Mouse (Mus musculus) inflammation-experienced regulatory T-cells, adult 6 months (primary cell): ENCODE data around the gene Ccdc43. TPM values are rescaled to one million over a fixed set of nuclear protein-coding genes. Genes with fewer than 3 reads are reported as not detected.
"Not testable (repeated sequence)": the region's sequence is repeated elsewhere in the genome, so short reads cannot be mapped to it uniquely, and the experiment has no call there.

ENCODE experiments used
- ATAC-seq: one replicate; pipeline ENCODE4 v1.8.0; 2017
- polyA plus RNA-seq, 3 experiments: library from polyadenylated mRNA; unstranded; fragments of 100-300 nt; shearing (Covaris generic); gene quantifications; one replicate each; pipeline ENCODE4 v1.2.1; 2017

Ccdc43 gene
- 10 to 100 TPM; 29.0 to 41.4 (median 40.1) TPM for polyA plus RNA-seq

- ATAC-seq = peak; percentile 92
Measured at GRCm38 (mm10) chr11:102697338-102698017, at the start of gene Ccdc43. Gene Ccdc43 (minus strand): TSS chr11:102697782.

GRCm38 (mm10) chr11:102744746-102745145 lies 47.2 kb upstream of the Ccdc43 start:
- ATAC-seq = no peak

- no peak for ATAC-seq
Measured at GRCm38 (mm10) chr11:102742843-102743242, 45.3 kb upstream of the Ccdc43 start.

- ATAC-seq = no peak
Measured at GRCm38 (mm10) chr11:102742066-102742465, 44.5 kb upstream of the Ccdc43 start.

- ATAC-seq = no peak
Measured at GRCm38 (mm10) chr11:102741129-102741950, 43.8 kb upstream of the Ccdc43 start.

GRCm38 (mm10) chr11:102740634-102741033 lies 43.1 kb upstream of the Ccdc43 start:
- no peak for ATAC-seq

- ATAC-seq = peak; percentile 38
Measured at GRCm38 (mm10) chr11:102739278-102739966, 41.8 kb upstream of the Ccdc43 start.

- ATAC-seq = no peak
Measured at GRCm38 (mm10) chr11:102738046-102738445, 40.5 kb upstream of the Ccdc43 start.

- ATAC-seq = no peak
Measured at GRCm38 (mm10) chr11:102734961-102735360, 37.4 kb upstream of the Ccdc43 start.

GRCm38 (mm10) chr11:102733146-102733545 lies 35.6 kb upstream of the Ccdc43 start:
- no peak for ATAC-seq

- ATAC-seq = no peak
Measured at GRCm38 (mm10) chr11:102731366-102731765, 33.8 kb upstream of the Ccdc43 start.

GRCm38 (mm10) chr11:102729835-102730234 lies 32.3 kb upstream of the Ccdc43 start:
- ATAC-seq = no peak

- no peak for ATAC-seq
Measured at GRCm38 (mm10) chr11:102728614-102729013, 31.0 kb upstream of the Ccdc43 start.

- no peak for ATAC-seq
Measured at GRCm38 (mm10) chr11:102725574-102725973, 28.0 kb upstream of the Ccdc43 start.

- ATAC-seq = no peak
Measured at GRCm38 (mm10) chr11:102716135-102716534, 18.6 kb upstream of the Ccdc43 start.

GRCm38 (mm10) chr11:102714578-102714977 lies 17.0 kb upstream of the Ccdc43 start:
- not testable (repeated sequence) for ATAC-seq

GRCm38 (mm10) chr11:102712411-102712810 lies 14.8 kb upstream of the Ccdc43 start:
- ATAC-seq = no peak

- not testable (repeated sequence) for ATAC-seq
Measured at GRCm38 (mm10) chr11:102702206-102702605, 4.6 kb upstream of the Ccdc43 start.

- peak; percentile 20 for ATAC-seq
Measured at GRCm38 (mm10) chr11:102698018-102698476, 465 bp upstream of the Ccdc43 start.

- no peak for ATAC-seq
Measured at GRCm38 (mm10) chr11:102695289-102695688, 2.3 kb downstream of the Ccdc43 start.

- no peak for ATAC-seq
Measured at GRCm38 (mm10) chr11:102690162-102690561, 7.4 kb downstream of the Ccdc43 start.

- ATAC-seq = no peak
Measured at GRCm38 (mm10) chr11:102665637-102666435, 31.7 kb downstream of the Ccdc43 start.
